Mouse (Mus musculus): ENCODE measurements around the gene Dhrs7c. TPM values are rescaled to one million over a fixed set of nuclear protein-coding genes. Genes with fewer than 3 reads are reported as not detected.

Gene Dhrs7c
- polyA plus RNA-seq (2012; rRNA removed; ENCODE audit: low replicate concordance): not detected in 2 replicates

DNA sequence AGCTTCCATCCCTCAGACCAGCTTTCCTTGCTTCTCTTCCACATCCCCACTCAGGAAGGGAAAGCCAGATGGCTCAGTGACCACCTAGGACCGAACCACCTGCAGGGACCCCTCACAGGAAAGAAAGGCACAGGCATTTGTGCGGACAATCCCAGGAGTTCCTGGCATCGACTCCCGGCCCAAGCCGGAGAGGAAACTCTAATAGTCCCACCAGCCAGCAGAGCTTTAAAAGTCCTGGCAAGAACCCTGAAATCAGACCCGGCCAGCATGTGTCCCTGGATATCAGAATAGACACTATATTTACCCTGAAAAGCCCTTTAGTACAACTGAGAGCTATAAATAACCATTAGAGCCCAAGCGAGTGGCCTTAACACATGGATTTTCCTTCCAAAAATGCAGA lies at the start of gene Dhrs7c:
TSS of gene Dhrs7c (plus strand) at position 257 of the 400 bp plus-strand sequence.

DNA sequence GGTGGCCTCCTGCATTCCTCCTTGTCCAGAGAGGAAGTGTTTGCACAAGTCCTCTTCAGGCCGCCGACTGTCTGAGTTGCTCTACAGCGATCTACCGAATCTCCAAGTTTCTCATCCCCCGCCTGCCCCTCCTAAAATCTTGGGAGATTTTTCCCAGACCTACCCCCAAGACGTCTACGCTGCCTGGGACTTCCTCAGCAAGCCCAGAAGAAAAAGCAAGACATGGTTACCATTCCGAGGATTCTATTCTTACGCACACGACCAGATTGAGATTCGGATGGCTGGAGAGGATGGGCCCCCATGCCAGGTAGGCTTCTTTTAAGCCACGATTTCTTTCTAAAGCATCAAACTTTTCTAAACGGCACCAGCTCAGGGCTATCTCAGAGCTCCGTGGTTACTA lies 26.9 kb upstream of the Dhrs7c start, which contains the start of gene Glp2r:
TSS of gene Glp2r (minus strand) at position 101 of the 400 bp plus-strand sequence.

DNA sequence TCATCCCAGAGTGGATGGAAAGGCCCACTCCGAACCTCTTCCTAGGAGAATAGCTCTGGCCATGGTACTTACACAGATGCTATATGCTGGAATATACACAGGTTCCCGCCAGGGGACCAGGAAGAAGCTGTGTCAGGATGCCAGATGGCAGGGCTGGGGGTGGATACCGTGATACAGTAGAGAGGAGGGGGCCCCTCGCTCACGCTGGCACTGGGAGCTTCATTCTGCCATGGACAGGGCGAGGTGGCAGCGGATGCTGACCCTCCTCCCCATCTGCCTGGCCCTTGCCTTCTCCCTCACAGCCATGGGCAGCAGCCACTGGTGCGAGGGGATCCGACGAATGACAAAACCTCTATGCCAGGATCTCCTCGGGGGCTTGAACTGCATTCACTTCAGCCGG lies 23.6 kb upstream of the Dhrs7c start, which contains the start of gene Gsg1l2:
TSS of gene Gsg1l2 (plus strand) at position 230 of the 400 bp plus-strand sequence.

Other genes with a start within 250 kb of the Dhrs7c start
- gene Rcvrn, start 102.9 kb upstream of the Dhrs7c start, polyA plus RNA-seq (2012; rRNA removed; ENCODE audit: low replicate concordance): not detected in 2 replicates
- gene Glp2r, start 27.0 kb upstream of the Dhrs7c start, polyA plus RNA-seq (2012; rRNA removed; ENCODE audit: low replicate concordance): 0.41 and 1.1 TPM in 2 replicates
- 0.08 and 0.26 TPM in 2 replicates for gene Gsg1l2, start 23.6 kb upstream of the Dhrs7c start, polyA plus RNA-seq (2012; rRNA removed; ENCODE audit: low replicate concordance)
- 12.5 and 16.9 TPM in 2 replicates for gene Usp43, start 124.0 kb downstream of the Dhrs7c start, polyA plus RNA-seq (2012; rRNA removed; ENCODE audit: low replicate concordance)
- gene Cfap52, start 167.5 kb downstream of the Dhrs7c start, polyA plus RNA-seq (2012; rRNA removed; ENCODE audit: low replicate concordance): 0.37 TPM in 1 of 2 replicates, not detected in the other
- 1.4 and 1.7 TPM in 2 replicates for gene Stx8, start 168.0 kb downstream of the Dhrs7c start, polyA plus RNA-seq (2012; rRNA removed; ENCODE audit: low replicate concordance)

Measured in duodenum, adult 2 months (tissue).